Mouse (Mus musculus) lung, postnatal 0 days (tissue): Measurements from ENCODE around the gene Itln1. TPM values are rescaled to one million over a fixed set of nuclear protein-coding genes. Genes with fewer than 3 reads are reported as not detected.
A peak's percentile ranks its signal among the peaks of the same experiment; 100 is the strongest.

Experiments
- ATAC-seq: fragments of 200-750 bp; cut with Nextera tagmentation; 2 replicates; pipeline ENCODE4 v1.8.0; 2017; ENCODE audit warnings: moderate library complexity
- DNase-seq: peaks from one replicate; pipeline ENCODE4 v3.0.0-alpha.2; 2016; ENCODE audit warnings: low spot score
- H3K27ac ChIP-seq: fragments of 300-500 bp; sonication (generic); 2 replicates; pipeline ENCODE4 v1.5.1; 2014; ENCODE audit warnings: antibody characterized with exemption, mild to moderate bottlenecking, low read length, mixed read lengths
- H3K27me3 ChIP-seq: fragments of 300-500 bp; sonication (generic); replicated peaks from 2 replicates; pipeline ENCODE4 v1.6.1; 2014; ENCODE audit warnings: low read length, mixed read lengths; ENCODE audit not compliant: insufficient read depth
- H3K36me3 ChIP-seq: fragments of 300-500 bp; sonication (generic); 2 replicates; pipeline ENCODE4 v1.6.1; 2014; ENCODE audit warnings: low read length, mixed read lengths; ENCODE audit not compliant: insufficient read depth
- H3K4me1 ChIP-seq: fragments of 300-500 bp; sonication (generic); 2 replicates; pipeline ENCODE4 v1.6.1; 2014; ENCODE audit warnings: antibody characterized with exemption, low read depth, low read length, mixed read lengths; ENCODE audit not compliant: insufficient read depth
- H3K4me2 ChIP-seq: fragments of 300-500 bp; sonication (generic); replicated peaks from 2 replicates; pipeline ENCODE4 v1.6.1; 2014; ENCODE audit warnings: low read depth, mild to moderate bottlenecking, low read length, moderate library complexity, mixed read lengths
- H3K4me3 ChIP-seq: fragments of 300-500 bp; sonication (generic); 2 replicates; pipeline ENCODE4 v1.5.1; 2014; ENCODE audit warnings: low read depth, low read length
- H3K9ac ChIP-seq: fragments of 300-500 bp; sonication (generic); replicated peaks from 2 replicates; pipeline ENCODE4 v1.6.1; 2014; ENCODE audit warnings: low read depth, mild to moderate bottlenecking
- H3K9me3 ChIP-seq: fragments of 300-500 bp; sonication (generic); 2 replicates; pipeline ENCODE4 v1.6.1; 2016; ENCODE audit warnings: low read length, mixed read lengths
- CTCF ChIP-seq: IDR thresholded peaks from 2 replicates; pipeline ENCODE4 v1.5.1; 2016; ENCODE audit warnings: antibody characterized with exemption, mild to moderate bottlenecking
- EP300 ChIP-seq: IDR thresholded peaks from 2 replicates; pipeline ENCODE4 v1.6.1; 2016; ENCODE audit warnings: antibody characterized with exemption, mild to moderate bottlenecking, control low read depth
- WGBS: fragments of 180-500 bp; shearing (Covaris S2); extraction: QIAGEN DNeasy Blood & Tissue Kit; methylation state at CpG from one replicate; pipeline ENCODE4 v1.1.7; 2014; 5-methylcytosine and 5-hydroxymethylcytosine counted together
- polyA plus RNA-seq: library from polyadenylated mRNA; unstranded; fragments of >200 nt; fragmentation: Nextera tagmentation; extraction: Ambion mirVana; gene quantifications from 2 replicates; pipeline ENCODE4 v1.2.1, GENCODE M21; 2015

Itln1 gene
- polyA plus RNA-seq, 1 experiment from 2014 or later = not detected

DNA sequence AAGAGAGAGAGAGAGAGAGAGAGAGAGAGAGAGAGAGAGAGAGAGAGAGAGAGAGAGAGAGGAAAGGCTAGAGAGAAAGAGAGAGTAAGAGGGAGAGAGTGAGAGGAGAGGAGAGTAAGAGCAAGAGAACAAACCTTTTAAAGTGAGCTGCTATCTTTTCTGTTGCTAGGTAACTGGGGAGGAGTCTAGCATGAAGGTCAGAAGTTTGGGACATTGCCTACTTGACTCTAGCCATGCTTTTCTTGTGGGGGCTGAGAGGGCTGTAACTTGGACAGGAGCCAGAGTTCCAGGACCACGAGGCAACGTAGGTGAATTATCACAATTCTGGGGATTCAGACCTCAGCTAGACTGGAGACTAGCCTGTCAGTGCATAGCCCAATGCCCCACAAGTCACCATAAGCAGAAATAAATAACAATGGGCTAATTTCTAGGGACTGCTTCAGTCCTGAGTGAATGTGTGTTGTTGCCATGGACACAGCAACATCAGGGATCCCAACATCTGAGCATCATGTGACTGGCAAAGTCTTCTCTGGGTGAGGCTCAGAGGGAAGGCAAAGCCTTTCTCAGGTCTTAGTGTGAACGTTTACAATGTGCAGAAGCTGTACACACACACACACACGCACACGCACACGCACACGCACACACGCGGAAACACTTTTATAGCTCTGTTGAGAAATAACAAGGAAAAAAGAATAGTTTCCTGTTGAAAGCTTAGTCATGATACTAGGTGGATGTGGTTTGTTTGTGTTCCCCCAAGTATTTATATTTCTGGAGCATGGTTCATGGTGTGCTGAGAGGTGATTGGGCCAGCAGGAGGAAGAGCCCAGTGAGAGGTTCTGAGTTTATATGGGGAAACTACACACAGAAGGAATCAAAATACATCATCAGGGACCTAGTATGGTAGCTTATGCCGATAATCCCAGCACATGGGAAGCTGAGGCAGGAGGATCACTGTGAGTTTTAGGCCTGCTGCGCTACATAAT, 18.6 kb upstream of the Itln1 start:
- Histone ChIP-seq H3K4me3 (no peak overlapping the region), H3K27ac (no peak overlapping the region), H3K27me3 (no peaks in the 10 kb centered on the region), H3K9ac (no peak overlapping the region), H3K9me3 (no peaks in the 10 kb centered on the region), H3K4me2 (no peak overlapping the region), H3K36me3 (no peaks in the 10 kb centered on the region), H3K4me1 (no peaks in the 10 kb centered on the region)
- 66% methylated on average over 11 of the region's 11 CpGs for WGBS
- peak; percentile 77 for ATAC-seq
- peak; percentile 37 for DNase-seq
- TF ChIP-seq EP300 = no peak
- no peak for TF ChIP-seq CTCF

GRCm38 (mm10) chr1:171552230-171552629, 17.1 kb upstream of the Itln1 start:
- Histone ChIP-seq H3K36me3 (no peaks in the 10 kb centered on the region), H3K27me3 (no peaks in the 10 kb centered on the region), H3K9me3 (no peaks in the 10 kb centered on the region), H3K4me1 (no peaks in the 10 kb centered on the region), H3K9ac (no peak overlapping the region), H3K4me2 (no peak overlapping the region), H3K27ac (no peak overlapping the region), H3K4me3 (no peak overlapping the region)
- TF ChIP-seq CTCF (no peak), EP300 (no peak)
- no peak for ATAC-seq
- no peak for DNase-seq
- WGBS = 64% methylated on average over 2 of the region's 2 CpGs

GRCm38 (mm10) chr1:171551326-171551725, 16.2 kb upstream of the Itln1 start:
- TF ChIP-seq CTCF (no peak), EP300 (no peak)
- H3K27ac ChIP-seq = no peak overlapping the region
- WGBS = 56% methylated on average over 7 of the region's 7 CpGs
- H3K9me3 ChIP-seq = no peaks in the 10 kb centered on the region
- no peak overlapping the region for H3K4me2 ChIP-seq
- no peaks in the 10 kb centered on the region for H3K27me3 ChIP-seq
- H3K4me3 ChIP-seq = no peak overlapping the region
- no peaks in the 10 kb centered on the region for H3K36me3 ChIP-seq
- ATAC-seq = no peak
- H3K9ac ChIP-seq = no peak overlapping the region
- H3K4me1 ChIP-seq = no peaks in the 10 kb centered on the region
- peak; percentile 18 for DNase-seq

GRCm38 (mm10) chr1:171540694-171541093, 5.6 kb upstream of the Itln1 start:
- 83% methylated on average over 1 of the region's 1 CpGs for WGBS

DNA sequence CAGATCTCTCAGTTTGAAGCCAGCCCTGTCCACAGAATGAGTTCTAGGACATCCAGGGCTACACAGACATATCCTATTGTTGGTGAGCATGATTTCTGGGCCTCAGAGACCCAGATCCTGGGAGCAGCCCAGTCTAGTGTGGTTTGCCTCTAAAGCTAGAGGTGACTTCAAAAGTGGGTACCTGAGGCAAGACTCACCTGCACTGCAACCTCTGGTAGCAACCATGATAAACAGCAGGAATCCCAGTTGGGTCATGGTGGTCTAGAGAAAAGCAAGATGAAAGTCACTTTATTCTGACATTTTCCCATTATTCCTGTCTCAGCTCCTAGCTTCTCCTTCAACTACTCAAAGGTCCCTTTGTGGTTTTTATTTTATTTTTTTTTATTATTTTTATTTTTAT, 537 bp downstream of the Itln1 start:
- Histone ChIP-seq H3K9me3 (no peaks in the 10 kb centered on the region), H3K4me3 (no peak overlapping the region), H3K36me3 (no peaks in the 10 kb centered on the region), H3K4me1 (no peaks in the 10 kb centered on the region), H3K27me3 (no peaks in the 10 kb centered on the region), H3K27ac (no peak overlapping the region), H3K4me2 (no peak overlapping the region), H3K9ac (no peak overlapping the region)
- ATAC-seq (no peak), DNase-seq (no peak)
- TF ChIP-seq CTCF (no peak), EP300 (no peak)

More at GRCm38 (mm10) chr1:171540694-171541093, 5.6 kb upstream of the Itln1 start:
- H3K36me3 ChIP-seq = no peaks in the 10 kb centered on the region
- no peak overlapping the region for H3K4me3 ChIP-seq
- ATAC-seq = no peak
- H3K27ac ChIP-seq = no peak overlapping the region
- TF ChIP-seq EP300 = no peak
- TF ChIP-seq CTCF = no peak
- no peaks in the 10 kb centered on the region for H3K27me3 ChIP-seq
- no peaks in the 10 kb centered on the region for H3K9me3 ChIP-seq
- H3K4me1 ChIP-seq = no peaks in the 10 kb centered on the region
- H3K4me2 ChIP-seq = no peak overlapping the region
- no peak overlapping the region for H3K9ac ChIP-seq
- DNase-seq = no peak

GRCm38 (mm10) chr1:171532830-171533229, 2.3 kb downstream of the Itln1 start:
- Histone ChIP-seq H3K9me3 (no peaks in the 10 kb centered on the region), H3K36me3 (no peaks in the 10 kb centered on the region), H3K4me1 (no peaks in the 10 kb centered on the region), H3K9ac (no peak overlapping the region), H3K4me2 (no peak overlapping the region), H3K27me3 (no peaks in the 10 kb centered on the region), H3K4me3 (no peak overlapping the region), H3K27ac (no peak overlapping the region)
- WGBS = 58% methylated on average over 2 of the region's 2 CpGs
- ATAC-seq (no peak), DNase-seq (no peak)
- peak; percentile 25 for TF ChIP-seq CTCF
- TF ChIP-seq EP300 = no peak
